Mouse (Mus musculus): ENCODE results near the gene Gm2000. TPM values are rescaled to one million over a fixed set of nuclear protein-coding genes. Genes with fewer than 3 reads are reported as not detected.

The Gm2000 gene
- polyA plus RNA-seq, 1 experiment: 1,070 TPM

DNA sequence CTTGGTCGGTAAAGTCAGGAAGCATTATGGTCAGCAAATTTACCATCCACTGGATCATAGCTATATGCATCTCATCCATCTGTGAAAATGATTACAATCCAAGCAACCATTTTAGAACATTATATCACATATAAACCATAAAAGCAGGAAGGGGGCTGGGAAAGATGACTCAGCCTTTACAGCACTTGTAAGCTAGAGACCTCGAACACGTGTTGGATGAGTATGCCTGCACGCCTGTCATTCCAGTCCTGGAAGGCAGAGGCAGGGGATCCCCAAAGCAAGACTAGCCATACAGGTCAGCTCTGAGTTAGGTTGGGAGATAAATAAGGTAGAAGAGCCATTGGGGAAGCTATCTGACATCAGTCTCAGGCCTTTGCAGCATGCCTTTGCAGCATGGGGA lies 16.8 kb upstream of the Gm2000 start:
- no peak overlapping the region for H3K4me2 ChIP-seq (ENCODE audit: low read depth)
- no peak overlapping the region for H3K4me3 ChIP-seq
- H3K27me3 ChIP-seq (ENCODE audit: control insufficient read depth, insufficient read depth, insufficient read length): no peaks in the 10 kb centered on the region
- no peaks in the 10 kb centered on the region for H3K79me2 ChIP-seq (ENCODE audit: control insufficient read depth, insufficient read depth)
- no peaks in the 10 kb centered on the region for H3K36me3 ChIP-seq (ENCODE audit: control insufficient read depth, insufficient read depth)
- H3ac ChIP-seq (ENCODE audit: control insufficient read depth, insufficient read length): no peak overlapping the region
- TF ChIP-seq MYOG (IDR thresholded peaks at IDR 0.05; ENCODE audit: control insufficient read depth in 1 of 3, insufficient read depth in 1 of 3, insufficient read length in 2 of 3, low read depth in 2 of 3) (no peak), POLR2A (IDR thresholded peaks at IDR 0.05; ENCODE audit: insufficient read length, low read depth) (no peak), MAX (IDR thresholded peaks at IDR 0.05; ENCODE audit: low read depth) (no peak), SRF (IDR thresholded peaks at IDR 0.05; ENCODE audit: control insufficient read depth, insufficient read length, low read depth) (no peak), CEBPB (IDR thresholded peaks at IDR 0.05; ENCODE audit: insufficient read depth, poor library complexity, severe bottlenecking) (no peak), POLR2AphosphoS2 (IDR thresholded peaks at IDR 0.05; ENCODE audit: insufficient read length, low read depth) (no peak), REST (IDR thresholded peaks at IDR 0.05; ENCODE audit: insufficient read depth, insufficient read length) (no peak), MYOD1 (IDR thresholded peaks at IDR 0.05; ENCODE audit: control insufficient read depth in 1 of 3, insufficient read length in 2 of 3, low read depth in 2 of 3) (no peak), USF1 (IDR thresholded peaks at IDR 0.05; ENCODE audit: low read depth) (no peak), TCF3 (IDR thresholded peaks at IDR 0.05; ENCODE audit: insufficient read length, low read depth) (no peak), TCF12 (IDR thresholded peaks at IDR 0.05; ENCODE audit: insufficient read depth, poor library complexity, severe bottlenecking) (no peak), E2F4 (IDR thresholded peaks at IDR 0.05; ENCODE audit: insufficient read depth) (no peak)

GRCm38 (mm10) chr1:156350441-156350840 lies 15.4 kb upstream of the Gm2000 start:
- Histone ChIP-seq H3K79me2 (ENCODE audit: control insufficient read depth, insufficient read depth) (no peaks in the 10 kb centered on the region), H3K36me3 (ENCODE audit: control insufficient read depth, insufficient read depth) (no peaks in the 10 kb centered on the region), H3ac (ENCODE audit: control insufficient read depth, insufficient read length) (no peak overlapping the region), H3K27me3 (ENCODE audit: control insufficient read depth, insufficient read depth, insufficient read length) (no peaks in the 10 kb centered on the region), H3K4me2 (ENCODE audit: low read depth) (no peak overlapping the region), H3K4me3 (no peak overlapping the region)
- TF ChIP-seq E2F4 (IDR thresholded peaks at IDR 0.05; ENCODE audit: insufficient read depth): no peak
- TF ChIP-seq MYOG (IDR thresholded peaks at IDR 0.05; ENCODE audit: control insufficient read depth in 1 of 3, insufficient read depth in 1 of 3, insufficient read length in 2 of 3, low read depth in 2 of 3): no peak
- no peak for TF ChIP-seq MYOD1 (IDR thresholded peaks at IDR 0.05; ENCODE audit: control insufficient read depth in 1 of 3, insufficient read length in 2 of 3, low read depth in 2 of 3)
- no peak for TF ChIP-seq REST (IDR thresholded peaks at IDR 0.05; ENCODE audit: insufficient read depth, insufficient read length)

GRCm38 (mm10) chr1:156352466-156352865 lies 13.4 kb upstream of the Gm2000 start:
- no peak overlapping the region for H3ac ChIP-seq (ENCODE audit: control insufficient read depth, insufficient read length)
- no peaks in the 10 kb centered on the region for H3K79me2 ChIP-seq (ENCODE audit: control insufficient read depth, insufficient read depth)
- H3K4me3 ChIP-seq: no peak overlapping the region
- TF ChIP-seq MYOG (IDR thresholded peaks at IDR 0.05; ENCODE audit: control insufficient read depth in 1 of 3, insufficient read depth in 1 of 3, insufficient read length in 2 of 3, low read depth in 2 of 3) (no peak), SRF (IDR thresholded peaks at IDR 0.05; ENCODE audit: control insufficient read depth, insufficient read length, low read depth) (no peak), TCF12 (IDR thresholded peaks at IDR 0.05; ENCODE audit: insufficient read depth, poor library complexity, severe bottlenecking) (no peak), REST (IDR thresholded peaks at IDR 0.05; ENCODE audit: insufficient read depth, insufficient read length) (no peak), E2F4 (IDR thresholded peaks at IDR 0.05; ENCODE audit: insufficient read depth) (no peak), CEBPB (IDR thresholded peaks at IDR 0.05; ENCODE audit: insufficient read depth, poor library complexity, severe bottlenecking) (no peak), POLR2A (IDR thresholded peaks at IDR 0.05; ENCODE audit: insufficient read length, low read depth) (no peak), MAX (IDR thresholded peaks at IDR 0.05; ENCODE audit: low read depth) (no peak), POLR2AphosphoS2 (IDR thresholded peaks at IDR 0.05; ENCODE audit: insufficient read length, low read depth) (no peak), USF1 (IDR thresholded peaks at IDR 0.05; ENCODE audit: low read depth) (no peak), TCF3 (IDR thresholded peaks at IDR 0.05; ENCODE audit: insufficient read length, low read depth) (no peak), MYOD1 (IDR thresholded peaks at IDR 0.05; ENCODE audit: control insufficient read depth in 1 of 3, insufficient read length in 2 of 3, low read depth in 2 of 3) (no peak)
- no peaks in the 10 kb centered on the region for H3K36me3 ChIP-seq (ENCODE audit: control insufficient read depth, insufficient read depth)
- no peaks in the 10 kb centered on the region for H3K27me3 ChIP-seq (ENCODE audit: control insufficient read depth, insufficient read depth, insufficient read length)
- H3K4me2 ChIP-seq (ENCODE audit: low read depth): no peak overlapping the region

DNA sequence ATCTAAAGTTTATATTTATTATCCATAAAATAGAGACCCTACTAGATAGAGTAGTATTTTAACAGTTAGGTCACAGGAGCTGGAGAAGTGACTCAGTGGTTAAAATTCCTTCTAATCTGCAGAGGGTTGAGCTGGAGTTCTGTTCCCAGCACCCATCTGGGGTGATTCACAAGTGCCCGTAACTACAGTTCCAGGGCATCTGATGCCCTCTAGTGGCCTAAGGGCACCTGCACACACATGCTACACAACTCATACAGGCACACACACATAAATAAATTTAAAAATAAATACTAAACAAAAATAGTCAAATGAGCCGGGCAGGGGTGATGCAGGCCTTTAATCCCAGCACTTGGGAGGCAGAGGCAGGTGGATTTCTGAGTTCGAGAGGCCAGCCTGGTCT lies 15.4 kb downstream of the Gm2000 start:
- Histone ChIP-seq H3ac (ENCODE audit: control insufficient read depth, insufficient read length) (no peak overlapping the region), H3K4me3 (no peak overlapping the region), H3K27me3 (ENCODE audit: control insufficient read depth, insufficient read depth, insufficient read length) (no peaks in the 10 kb centered on the region), H3K36me3 (ENCODE audit: control insufficient read depth, insufficient read depth) (no peaks in the 10 kb centered on the region), H3K79me2 (ENCODE audit: control insufficient read depth, insufficient read depth) (no peaks in the 10 kb centered on the region), H3K4me2 (ENCODE audit: low read depth) (no peak overlapping the region)
- TF ChIP-seq MYOD1 (IDR thresholded peaks at IDR 0.05; ENCODE audit: control insufficient read depth in 1 of 3, insufficient read length in 2 of 3, low read depth in 2 of 3) (no peak), MAX (IDR thresholded peaks at IDR 0.05; ENCODE audit: low read depth) (no peak), TCF3 (IDR thresholded peaks at IDR 0.05; ENCODE audit: insufficient read length, low read depth) (no peak), MYOG (IDR thresholded peaks at IDR 0.05; ENCODE audit: control insufficient read depth in 1 of 3, insufficient read depth in 1 of 3, insufficient read length in 2 of 3, low read depth in 2 of 3) (no peak), SRF (IDR thresholded peaks at IDR 0.05; ENCODE audit: control insufficient read depth, insufficient read length, low read depth) (no peak), POLR2A (IDR thresholded peaks at IDR 0.05; ENCODE audit: insufficient read length, low read depth) (no peak), TCF12 (IDR thresholded peaks at IDR 0.05; ENCODE audit: insufficient read depth, poor library complexity, severe bottlenecking) (no peak), E2F4 (IDR thresholded peaks at IDR 0.05; ENCODE audit: insufficient read depth) (no peak), USF1 (IDR thresholded peaks at IDR 0.05; ENCODE audit: low read depth) (no peak), CEBPB (IDR thresholded peaks at IDR 0.05; ENCODE audit: insufficient read depth, poor library complexity, severe bottlenecking) (no peak), POLR2AphosphoS2 (IDR thresholded peaks at IDR 0.05; ENCODE audit: insufficient read length, low read depth) (no peak), REST (IDR thresholded peaks at IDR 0.05; ENCODE audit: insufficient read depth, insufficient read length) (no peak)

DNA sequence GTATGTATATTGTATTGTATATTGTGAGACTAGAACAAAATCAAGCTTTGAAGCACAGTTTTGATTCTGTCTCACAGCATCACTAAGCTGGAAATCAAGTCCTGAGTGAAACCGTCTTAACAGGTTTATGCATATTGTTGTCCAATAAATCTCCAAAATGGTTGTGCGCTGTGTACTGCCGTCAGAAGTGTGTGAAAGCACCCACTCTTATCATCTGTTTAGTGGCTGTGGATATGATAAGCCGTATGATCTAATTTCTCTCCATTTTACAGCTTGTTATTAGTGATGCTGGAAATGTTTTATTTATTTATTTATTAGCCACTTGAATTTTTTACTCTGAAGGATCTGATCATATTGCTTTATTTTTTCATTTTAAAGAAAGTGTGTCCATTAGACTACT lies 20.4 kb downstream of the Gm2000 start:
- no peak overlapping the region for H3K4me2 ChIP-seq (ENCODE audit: low read depth)
- no peaks in the 10 kb centered on the region for H3K36me3 ChIP-seq (ENCODE audit: control insufficient read depth, insufficient read depth)
- no peak overlapping the region for H3ac ChIP-seq (ENCODE audit: control insufficient read depth, insufficient read length)
- H3K4me3 ChIP-seq: no peak overlapping the region
- no peaks in the 10 kb centered on the region for H3K79me2 ChIP-seq (ENCODE audit: control insufficient read depth, insufficient read depth)
- no peaks in the 10 kb centered on the region for H3K27me3 ChIP-seq (ENCODE audit: control insufficient read depth, insufficient read depth, insufficient read length)
- TF ChIP-seq MYOD1 (IDR thresholded peaks at IDR 0.05; ENCODE audit: control insufficient read depth in 1 of 3, insufficient read length in 2 of 3, low read depth in 2 of 3) (no peak), USF1 (IDR thresholded peaks at IDR 0.05; ENCODE audit: low read depth) (no peak), MYOG (IDR thresholded peaks at IDR 0.05; ENCODE audit: control insufficient read depth in 1 of 3, insufficient read depth in 1 of 3, insufficient read length in 2 of 3, low read depth in 2 of 3) (no peak), REST (IDR thresholded peaks at IDR 0.05; ENCODE audit: insufficient read depth, insufficient read length) (no peak), TCF12 (IDR thresholded peaks at IDR 0.05; ENCODE audit: insufficient read depth, poor library complexity, severe bottlenecking) (no peak), E2F4 (IDR thresholded peaks at IDR 0.05; ENCODE audit: insufficient read depth) (no peak), CEBPB (IDR thresholded peaks at IDR 0.05; ENCODE audit: insufficient read depth, poor library complexity, severe bottlenecking) (no peak), POLR2AphosphoS2 (IDR thresholded peaks at IDR 0.05; ENCODE audit: insufficient read length, low read depth) (no peak), POLR2A (IDR thresholded peaks at IDR 0.05; ENCODE audit: insufficient read length, low read depth) (no peak), MAX (IDR thresholded peaks at IDR 0.05; ENCODE audit: low read depth) (no peak), TCF3 (IDR thresholded peaks at IDR 0.05; ENCODE audit: insufficient read length, low read depth) (no peak), SRF (IDR thresholded peaks at IDR 0.05; ENCODE audit: control insufficient read depth, insufficient read length, low read depth) (no peak)
